Mouse (Mus musculus) midbrain, postnatal 0 days (tissue): ENCODE data around the gene Pnmal2. TPM values are rescaled to one million over a fixed set of nuclear protein-coding genes. Genes with fewer than 3 reads are reported as not detected.

Source experiments
- ATAC-seq: fragments of 200-750 bp; cut with Nextera tagmentation; 2 replicates; pipeline ENCODE4 v1.8.0; 2017; ENCODE audit warnings: moderate number of reproducible peaks, mild to moderate bottlenecking, moderate TSS enrichment, moderate library complexity; ENCODE audit not compliant: low FRiP score
- DNase-seq: peaks from one replicate; pipeline ENCODE4 v3.0.0-alpha.2; 2015; ENCODE audit warnings: low spot score
- H3K27ac ChIP-seq: fragments of 300-500 bp; sonication (generic); 2 replicates; pipeline ENCODE4 v1.5.1; 2014; ENCODE audit warnings: low read depth, mild to moderate bottlenecking, low read length, mixed read lengths
- H3K27me3 ChIP-seq: fragments of 300-500 bp; sonication (generic); 2 replicates; pipeline ENCODE4 v1.6.1; 2014; ENCODE audit warnings: low read length, control low read depth, mixed read lengths; ENCODE audit not compliant: insufficient read depth
- H3K36me3 ChIP-seq: fragments of 300-500 bp; sonication (generic); 2 replicates; pipeline ENCODE4 v1.6.1; 2014; ENCODE audit warnings: low read length, control low read depth, mixed read lengths; ENCODE audit not compliant: insufficient read depth
- H3K4me1 ChIP-seq: fragments of 300-500 bp; sonication (generic); 2 replicates; pipeline ENCODE4 v1.6.1; 2014; ENCODE audit warnings: mild to moderate bottlenecking, control low read depth, antibody characterized with exemption, low read length, mixed read lengths; ENCODE audit not compliant: insufficient read depth
- H3K4me2 ChIP-seq: fragments of 300-500 bp; sonication (generic); 2 replicates; pipeline ENCODE4 v1.6.1; 2014; ENCODE audit warnings: low read depth, mild to moderate bottlenecking, low read length, mixed read lengths; ENCODE audit not compliant: poor library complexity, severe bottlenecking
- H3K4me3 ChIP-seq: fragments of 300-500 bp; sonication (generic); 2 replicates; pipeline ENCODE4 v1.5.1; 2014; ENCODE audit warnings: low read depth, mild to moderate bottlenecking, low read length, moderate library complexity
- H3K9ac ChIP-seq: fragments of 300-500 bp; sonication (generic); replicated peaks from 2 replicates; pipeline ENCODE4 v1.6.1; 2014; ENCODE audit warnings: mild to moderate bottlenecking, low read length, moderate library complexity, mixed read lengths; ENCODE audit not compliant: poor library complexity, severe bottlenecking
- H3K9me3 ChIP-seq: fragments of 300-500 bp; sonication (generic); 2 replicates; pipeline ENCODE4 v1.6.1; 2016; ENCODE audit warnings: low read length, control low read depth
- CTCF ChIP-seq: IDR thresholded peaks from 2 replicates; pipeline ENCODE4 v1.5.1; 2016; ENCODE audit warnings: antibody characterized with exemption, mild to moderate bottlenecking
- WGBS: fragments of 180-500 bp; shearing (Covaris S2); extraction: QIAGEN DNeasy Blood & Tissue Kit; methylation state at CpG from one replicate; pipeline ENCODE4 v1.1.7; 2014; 5-methylcytosine and 5-hydroxymethylcytosine counted together
- polyA plus RNA-seq: library from polyadenylated mRNA; unstranded; fragments of >200 nt; fragmentation: Nextera tagmentation; extraction: Ambion mirVana; gene quantifications from 2 replicates; pipeline ENCODE4 v1.2.1, GENCODE M21; 2015
- total RNA-seq: library from RNA; depleted of rRNA; stranded (reverse); fragments of >200 nt; gene quantifications from 2 replicates; pipeline ENCODE4 v1.2.3, GENCODE M21; 2014

The Pnmal2 gene
- total and polyA plus RNA-seq, 2 experiments from 2014 or later = 155 to 187 TPM

DNA sequence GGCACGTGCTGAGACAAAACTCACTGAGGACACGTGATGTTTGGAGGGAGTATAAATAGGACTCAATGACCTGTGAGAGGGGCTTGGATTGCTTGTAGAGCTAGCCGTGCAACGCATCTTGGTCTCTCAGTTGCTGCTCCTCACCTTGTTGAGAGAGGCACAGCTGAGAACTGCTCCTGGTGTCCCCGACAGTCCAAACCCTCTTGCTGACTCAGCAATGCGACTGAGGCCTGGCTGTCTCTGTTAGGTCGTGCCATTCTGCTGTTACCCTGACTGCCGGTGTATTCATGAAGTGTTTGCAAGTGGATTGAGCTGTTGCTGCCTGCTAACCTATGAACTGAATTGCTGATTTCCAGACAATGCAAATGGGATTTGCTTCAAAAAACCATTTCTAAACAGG is 31.8 kb downstream of the Pnmal2 start:
- H3K9ac ChIP-seq = no peak overlapping the region
- DNase-seq (no peak), ATAC-seq (no peak)
- no peaks in the 10 kb centered on the region for H3K36me3 ChIP-seq
- no peaks in the 10 kb centered on the region for H3K4me1 ChIP-seq
- H3K4me2 ChIP-seq = no peak overlapping the region
- WGBS = 62% methylated on average over 8 of the region's 8 CpGs
- H3K27me3 ChIP-seq = no peaks in the 10 kb centered on the region
- TF ChIP-seq CTCF = no peak
- H3K9me3 ChIP-seq = no peaks in the 10 kb centered on the region
- H3K4me3 ChIP-seq = no peak overlapping the region
- no peak overlapping the region for H3K27ac ChIP-seq

DNA sequence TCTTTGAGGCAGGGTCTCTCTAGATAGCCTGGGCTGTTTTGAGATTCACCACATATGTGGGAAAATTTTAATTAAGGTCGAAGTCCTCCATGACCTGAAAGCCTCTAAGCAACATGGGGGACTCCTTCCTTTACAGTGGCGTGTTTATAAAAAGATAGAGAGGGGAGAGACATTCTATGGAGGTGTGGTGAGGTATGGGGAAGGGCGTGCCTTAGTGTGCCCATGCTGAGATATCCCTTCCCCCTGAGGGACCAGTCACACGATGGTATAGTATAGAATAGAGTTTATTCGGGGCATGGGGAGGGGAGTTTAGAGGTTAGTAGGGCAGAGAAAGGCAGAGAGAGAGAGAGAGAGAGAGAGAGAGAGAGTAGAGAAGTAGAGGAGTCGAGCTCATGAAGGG is 33.7 kb downstream of the Pnmal2 start:
- no peak for DNase-seq
- 70% methylated on average over 6 of the region's 6 CpGs for whole genome bisulfite sequencing
- H3K27me3 ChIP-seq = no peaks in the 10 kb centered on the region
- no peak for TF ChIP-seq CTCF
- no peaks in the 10 kb centered on the region for H3K4me1 ChIP-seq
- ATAC-seq = no peak
- no peak overlapping the region for H3K27ac ChIP-seq
- H3K9ac ChIP-seq = no peak overlapping the region
- no peaks in the 10 kb centered on the region for H3K9me3 ChIP-seq
- H3K4me2 ChIP-seq = no peak overlapping the region
- no peaks in the 10 kb centered on the region for H3K36me3 ChIP-seq
- H3K4me3 ChIP-seq = no peak overlapping the region

DNA sequence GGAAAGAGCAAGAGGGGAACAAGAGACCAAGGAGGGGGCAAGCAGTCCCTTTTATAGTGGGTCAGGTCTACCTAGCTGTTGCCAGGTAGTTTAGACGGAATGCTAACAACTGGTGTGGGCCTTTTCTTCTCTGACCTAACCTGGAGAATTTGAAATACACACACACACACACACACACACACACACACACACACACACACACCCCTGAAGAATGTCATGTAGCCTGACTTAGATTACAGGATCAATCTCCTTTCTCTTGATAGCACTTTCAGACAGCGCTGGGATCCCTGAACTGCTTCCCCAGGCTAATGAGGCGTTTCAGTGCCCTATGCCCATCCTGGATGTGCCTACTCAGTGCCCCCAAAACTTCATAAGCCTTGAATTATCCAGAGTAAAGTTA is 34.1 kb downstream of the Pnmal2 start:
- H3K27ac ChIP-seq = no peak overlapping the region
- ATAC-seq (no peak), DNase-seq (no peak)
- no peaks in the 10 kb centered on the region for H3K9me3 ChIP-seq
- H3K4me3 ChIP-seq = no peak overlapping the region
- H3K4me2 ChIP-seq = no peak overlapping the region
- peaks cover 3% of the 10 kb centered on the region; the same call in 1 of the 2 replicates for H3K4me1 ChIP-seq
- WGBS = 79% methylated on average over 3 of the region's 3 CpGs
- no peaks in the 10 kb centered on the region for H3K36me3 ChIP-seq
- H3K9ac ChIP-seq = no peak overlapping the region
- H3K27me3 ChIP-seq = no peaks in the 10 kb centered on the region
- no peak for TF ChIP-seq CTCF

DNA sequence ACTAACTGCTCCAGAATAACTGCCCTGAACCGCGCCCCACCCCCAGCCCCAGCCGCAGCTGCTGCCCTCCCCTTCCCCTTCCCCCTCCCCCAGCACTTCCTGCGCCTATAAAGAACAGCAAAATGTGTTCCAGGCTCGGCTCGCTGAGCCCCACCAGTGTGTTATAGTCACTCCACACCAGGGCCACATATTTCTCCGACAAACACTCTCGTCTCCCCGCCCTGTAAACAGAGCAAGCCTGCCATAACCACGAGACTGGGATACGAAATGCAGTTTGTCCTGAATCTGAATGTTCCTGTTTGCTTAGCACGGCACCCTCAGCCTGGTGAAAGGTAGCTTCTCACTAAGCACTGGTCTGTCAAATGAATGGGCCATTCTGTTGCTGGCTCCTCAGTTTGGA is 35.9 kb downstream of the Pnmal2 start:
- no peak overlapping the region for H3K4me3 ChIP-seq
- H3K4me2 ChIP-seq = peak overlapping the region; percentile 18
- no peak for TF ChIP-seq CTCF
- no peaks in the 10 kb centered on the region for H3K27me3 ChIP-seq
- peaks cover 12% of the 10 kb centered on the region; the same call in 1 of the 2 replicates for H3K4me1 ChIP-seq
- ATAC-seq = no peak
- WGBS = 10% methylated on average over 12 of the region's 12 CpGs
- peak overlapping the region; percentile 52 for H3K27ac ChIP-seq
- H3K9ac ChIP-seq = no peak overlapping the region
- no peaks in the 10 kb centered on the region for H3K9me3 ChIP-seq
- no peak for DNase-seq
- no peaks in the 10 kb centered on the region for H3K36me3 ChIP-seq

DNA sequence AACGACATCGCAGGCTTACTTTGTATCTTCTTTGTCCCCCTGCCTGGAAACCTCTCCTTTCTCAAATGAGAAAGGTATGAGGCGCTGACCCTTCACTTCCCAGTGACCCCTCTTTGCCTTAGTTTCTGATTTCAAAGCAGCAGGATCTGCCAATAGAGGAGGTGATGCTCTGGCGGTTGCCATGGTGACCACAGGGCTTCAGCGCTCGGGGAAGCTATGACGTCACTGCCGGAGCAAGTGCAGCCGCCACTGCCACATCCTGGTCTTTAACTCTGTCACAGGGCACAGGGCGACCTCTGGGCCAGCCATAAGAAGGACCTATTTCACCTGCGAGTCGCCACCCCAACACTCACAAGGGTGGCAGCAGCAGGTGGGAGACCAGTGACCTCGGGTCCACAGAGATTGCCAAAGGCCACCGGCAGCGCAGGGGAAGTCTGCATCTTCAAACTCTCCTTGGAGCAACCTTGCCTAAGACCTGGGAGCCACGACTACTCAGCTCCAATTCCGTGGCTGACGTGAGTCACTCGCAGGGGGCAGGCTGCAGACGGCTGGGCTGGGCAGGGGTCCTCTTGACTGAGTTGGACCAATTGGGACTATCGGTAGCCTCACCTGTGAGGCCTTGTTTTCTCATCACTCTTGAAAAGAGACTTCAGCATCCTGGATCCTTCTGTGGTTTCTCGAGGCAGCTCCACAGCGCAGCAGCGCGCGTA is 38.5 kb downstream of the Pnmal2 start, which contains the start of gene Gm42372:
Gene Gm42372 (plus strand): TSS at position 228 of the 710 bp plus-strand sequence.
- WGBS = 21% methylated on average over 26 of the region's 26 CpGs
- peaks cover 19% of the 10 kb centered on the region for H3K4me1 ChIP-seq
- H3K9ac ChIP-seq = peak within 1 kb of the TSS; percentile 66
- peak within 1 kb of the TSS; percentile 44 for H3K4me3 ChIP-seq
- no peaks in the 10 kb centered on the region for H3K27me3 ChIP-seq
- ATAC-seq (peak; percentile 92), DNase-seq (peak; percentile 93)
- no peaks in the 10 kb centered on the region for H3K36me3 ChIP-seq
- H3K27ac ChIP-seq = peak within 1 kb of the TSS; percentile 82
- no peaks in the 10 kb centered on the region for H3K9me3 ChIP-seq
- peak within 1 kb of the TSS; percentile 58 for H3K4me2 ChIP-seq
- TF ChIP-seq CTCF = no peak

DNA sequence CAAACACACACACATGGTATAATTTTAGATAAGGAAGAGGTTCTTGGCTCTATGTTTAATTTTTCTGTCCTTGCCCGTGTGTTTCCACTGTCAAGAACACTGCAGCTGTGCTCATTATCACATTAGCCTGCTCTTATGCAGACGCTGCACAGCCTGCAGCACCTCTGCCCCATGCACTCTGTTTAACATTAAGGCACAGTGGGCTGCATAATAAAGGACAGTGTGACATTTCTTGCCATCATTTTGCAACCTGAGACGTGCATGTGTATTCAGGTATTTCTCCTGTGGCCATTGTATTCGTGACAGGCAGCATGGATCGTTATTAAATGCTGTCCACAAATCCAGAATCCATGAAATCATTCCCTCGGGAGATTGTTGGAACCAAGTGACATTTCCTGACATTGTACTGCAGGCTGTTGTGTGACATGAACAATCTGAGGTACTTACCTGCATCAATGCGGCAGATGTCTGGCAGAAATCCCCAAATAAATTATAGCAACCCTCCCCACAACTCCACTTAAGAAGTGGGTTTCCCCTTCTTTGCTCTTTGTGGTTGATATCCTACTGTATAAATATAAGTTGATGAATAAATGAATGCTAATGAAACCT is 43.2 kb downstream of the Pnmal2 start:
- peak; percentile 34 for DNase-seq
- H3K4me1 ChIP-seq = peaks cover 31% of the 10 kb centered on the region
- peak overlapping the region; percentile 71 for H3K27ac ChIP-seq
- no peaks in the 10 kb centered on the region for H3K27me3 ChIP-seq
- H3K36me3 ChIP-seq = no peaks in the 10 kb centered on the region
- 0 out of 2 replicates have a peak overlapping the region, but pooled peaks have one; percentile 6 for H3K4me3 ChIP-seq
- no peaks in the 10 kb centered on the region for H3K9me3 ChIP-seq
- H3K4me2 ChIP-seq = peak overlapping the region; percentile 20; the same call in 1 of the 2 replicates
- TF ChIP-seq CTCF = no peak
- H3K9ac ChIP-seq = peak overlapping the region; percentile 39
- 21% methylated on average over 7 of the region's 7 CpGs for WGBS
- ATAC-seq = no peak
